Mouse (Mus musculus) G1E (cell line): ENCODE measurements at regions not wholly inside any gene's neighbourhood (a gene's known extent, or its start where the extent isn't known, plus 50 kb on each side); places are given as distances from the start of the nearest gene placed in this dataset.

ENCODE experiments used
- ATAC-seq: 2 replicates; pipeline ENCODE4 v1.8.0; 2016; ENCODE audit warnings: mild to moderate bottlenecking; ENCODE audit not compliant: insufficient number of reproducible peaks, poor library complexity, low FRiP score, severe bottlenecking; ENCODE audit errors: extremely low read depth
- DNase-seq: peaks from one replicate; pipeline ENCODE4 v3.0.0; 2012; ENCODE audit warnings: low spot score
- H3K27me3 ChIP-seq: 2 replicates; pipeline ENCODE4 v1.6.1; 2012; ENCODE audit warnings: mild to moderate bottlenecking, low read length, inconsistent platforms; ENCODE audit not compliant: insufficient read depth
- H3K36me3 ChIP-seq: replicated peaks from 2 replicates; pipeline ENCODE3; 2012; ENCODE audit warnings: mild to moderate bottlenecking, inconsistent platforms
- H3K4me1 ChIP-seq: 2 replicates; pipeline ENCODE4 v1.6.1; 2012; ENCODE audit warnings: low read depth, low read length, inconsistent platforms, mixed read lengths; ENCODE audit not compliant: insufficient read depth
- H3K4me3 ChIP-seq: 2 replicates; pipeline ENCODE4 v1.5.1; 2012; ENCODE audit warnings: low read depth, mild to moderate bottlenecking, inconsistent platforms, low read length, moderate library complexity, mixed read lengths
- H3K9me3 ChIP-seq: replicated peaks from 2 replicates; pipeline ENCODE4 v1.6.1; 2012; ENCODE audit warnings: inconsistent platforms
- CTCF ChIP-seq: IDR thresholded peaks from 2 replicates; pipeline ENCODE4 v1.5.1; 2012; ENCODE audit warnings: low read depth, low read length, inconsistent platforms, mixed read lengths
- GATA1 ChIP-seq: IDR thresholded peaks from 2 replicates; pipeline ENCODE4 v1.6.1; 2012; ENCODE audit warnings: borderline replicate concordance, low read length, inconsistent platforms, mixed read lengths
- GATA2 ChIP-seq: IDR thresholded peaks from 2 replicates; pipeline ENCODE4 v1.6.1; 2012; ENCODE audit warnings: low read depth, low read length, inconsistent platforms, borderline replicate concordance
- POLR2AphosphoS5 ChIP-seq: IDR thresholded peaks from 2 replicates; pipeline ENCODE4 v1.6.1; 2012; ENCODE audit warnings: low read depth, low read length, inconsistent platforms; ENCODE audit not compliant: insufficient replicate concordance
- TAL1 ChIP-seq: conservative IDR thresholded peaks from 2 replicates; pipeline ENCODE4 v1.6.1; 2012; ENCODE audit warnings: low read depth, low read length, inconsistent platforms, mixed read lengths

- no peak for TF ChIP-seq POLR2AphosphoS5
- H3K27me3 ChIP-seq, result peaks cover 24% of the 10 kb centered on the region
- peaks cover 8% of the 10 kb centered on the region; the same call in 1 of the 2 replicates for H3K4me1 ChIP-seq
- H3K9me3 ChIP-seq, result no peaks in the 10 kb centered on the region
- DNase-seq (no peak), ATAC-seq (no peak)
- no peaks in the 10 kb centered on the region for H3K36me3 ChIP-seq
- no peak overlapping the region for H3K4me3 ChIP-seq
These were observed 158.3 kb upstream of the Spdye4c start for GRCm38 (mm10) chr2:128432741-128433140.

GRCm38 (mm10) chr2:128433553-128434081, 157.4 kb upstream of the Spdye4c start:
- TF ChIP-seq GATA1, result no peak
- no peak for TF ChIP-seq CTCF
- TF ChIP-seq TAL1, result no peak
- TF ChIP-seq POLR2AphosphoS5, result no peak
- TF ChIP-seq GATA2, result no peak

GRCm38 (mm10) chr2:128434200-128434977, 156.6 kb upstream of the Spdye4c start:
- no peaks in the 10 kb centered on the region for H3K4me1 ChIP-seq
- ATAC-seq (no peak), DNase-seq (no peak)
- H3K9me3 ChIP-seq, result no peaks in the 10 kb centered on the region
- H3K36me3 ChIP-seq, result no peaks in the 10 kb centered on the region
- H3K27me3 ChIP-seq, result peaks cover 9% of the 10 kb centered on the region
- no peak overlapping the region for H3K4me3 ChIP-seq
- TF ChIP-seq POLR2AphosphoS5, result no peak
- TF ChIP-seq GATA2, result no peak
- TF ChIP-seq CTCF, result no peak
- TF ChIP-seq TAL1, result no peak
- TF ChIP-seq GATA1, result no peak

More at GRCm38 (mm10) chr2:128433553-128434081, 157.4 kb upstream of the Spdye4c start:
- ATAC-seq (no peak), DNase-seq (no peak)
- H3K4me3 ChIP-seq, result no peak overlapping the region
- peaks cover 17% of the 10 kb centered on the region for H3K27me3 ChIP-seq
- H3K36me3 ChIP-seq, result no peaks in the 10 kb centered on the region
- no peaks in the 10 kb centered on the region for H3K9me3 ChIP-seq
- H3K4me1 ChIP-seq, result peaks cover 2% of the 10 kb centered on the region; the same call in 1 of the 2 replicates

- H3K36me3 ChIP-seq, result no peaks in the 10 kb centered on the region
- H3K4me3 ChIP-seq, result no peak overlapping the region
- H3K9me3 ChIP-seq, result no peaks in the 10 kb centered on the region
- peaks cover 8% of the 10 kb centered on the region for H3K27me3 ChIP-seq
- ATAC-seq (no peak), DNase-seq (no peak)
- no peaks in the 10 kb centered on the region for H3K4me1 ChIP-seq
- no peak for TF ChIP-seq CTCF
- TF ChIP-seq POLR2AphosphoS5, result no peak
- no peak for TF ChIP-seq TAL1
- no peak for TF ChIP-seq GATA2
- TF ChIP-seq GATA1, result no peak
These were observed 154.6 kb upstream of the Spdye4c start for GRCm38 (mm10) chr2:128436378-128436777.

GRCm38 (mm10) chr2:128437698-128438097, 153.3 kb upstream of the Spdye4c start:
- Histone ChIP-seq H3K27me3 (peaks cover 3% of the 10 kb centered on the region), H3K4me1 (no peaks in the 10 kb centered on the region), H3K9me3 (no peaks in the 10 kb centered on the region), H3K4me3 (no peak overlapping the region), H3K36me3 (no peaks in the 10 kb centered on the region)
- TF ChIP-seq GATA2, result no peak
- TF ChIP-seq TAL1, result no peak
- TF ChIP-seq GATA1, result no peak
- TF ChIP-seq POLR2AphosphoS5, result no peak
- TF ChIP-seq CTCF, result no peak
- DNase-seq, result no peak
- no peak for ATAC-seq

- no peak for TF ChIP-seq POLR2AphosphoS5
- no peak for TF ChIP-seq CTCF
- TF ChIP-seq TAL1, result no peak
- TF ChIP-seq GATA2, result no peak
- TF ChIP-seq GATA1, result no peak
These were observed 152.7 kb upstream of the Spdye4c start for GRCm38 (mm10) chr2:128438161-128438822.

More at GRCm38 (mm10) chr2:128438161-128438822, 152.7 kb upstream of the Spdye4c start:
- no peak for DNase-seq
- no peaks in the 10 kb centered on the region for H3K36me3 ChIP-seq
- ATAC-seq, result no peak
- H3K4me1 ChIP-seq, result no peaks in the 10 kb centered on the region
- H3K4me3 ChIP-seq, result no peak overlapping the region
- H3K27me3 ChIP-seq, result peaks cover 3% of the 10 kb centered on the region
- H3K9me3 ChIP-seq, result no peaks in the 10 kb centered on the region
